Comparison of ENCODE assay signal across 8 mouse cellular contexts in the genomic region with DNA sequence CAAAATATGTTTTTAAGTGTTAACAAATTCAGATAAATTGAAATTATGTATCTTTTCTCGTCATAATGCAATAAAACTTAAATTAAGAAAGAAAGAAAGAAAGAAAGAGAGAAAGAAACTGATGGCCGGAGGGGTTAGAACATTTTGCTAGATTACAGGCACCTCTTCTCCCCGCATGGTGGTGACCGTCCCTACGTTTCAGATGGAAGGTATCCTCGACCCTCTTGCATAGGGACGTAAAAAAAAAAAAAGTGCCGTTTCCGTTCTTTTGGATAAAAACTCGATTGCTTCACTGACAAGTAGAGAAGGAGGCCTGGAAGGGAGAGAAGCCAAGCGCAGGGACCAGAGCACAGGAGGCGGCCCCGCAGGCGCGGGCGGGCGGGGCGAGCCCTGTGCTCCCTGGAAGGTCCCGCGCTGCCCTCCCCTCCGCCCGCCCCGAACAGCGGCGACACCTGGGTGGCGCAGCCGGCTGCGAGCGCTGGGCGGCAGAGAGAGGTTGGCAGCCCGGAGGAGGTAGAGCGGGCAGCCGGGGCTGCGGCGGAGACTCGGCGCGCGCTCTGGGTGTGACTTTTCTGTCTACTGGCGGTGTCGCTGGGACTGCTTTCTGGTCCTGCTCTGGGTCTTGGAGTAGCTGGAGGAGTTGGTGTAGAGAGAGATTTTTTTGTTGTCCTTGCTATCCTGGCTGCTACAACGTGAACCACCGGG. TPM values are rescaled to one million over a fixed set of nuclear protein-coding genes. Genes with fewer than 3 reads are reported as not detected.
DNase-seq lines count a peak whose midpoint lies in the region; ATAC-seq and TF ChIP-seq lines count a peak whose summit lies in the region.

Gene Sytl2, plus strand, starts transcription at position 311 of the 705 bp plus-strand sequence.

- peak in 1 of 2 experiments; percentile 35; a peak in 2 of 4 replicates for TF ChIP-seq CTCF in CH12.LX (conservative IDR thresholded peaks at IDR 0.05 in 1 of 2, IDR thresholded peaks at IDR 0.05 in 1 of 2; ENCODE audit: low read depth in 2 of 2, low read length in 2 of 2)
- no peak; the same call in 1 of the 2 replicates for TF ChIP-seq CTCF in brain, embryonic 14.5 days (IDR thresholded peaks at IDR 0.05; ENCODE audit: borderline replicate concordance, extremely low read depth, insufficient read depth, insufficient read length)

- TF ChIP-seq RAD21 in CH12.LX (IDR thresholded peaks at IDR 0.05; ENCODE audit: low read depth, low read length): peak; percentile 27

- H3K9ac ChIP-seq in CH12.LX (ENCODE audit: insufficient read depth, low read depth): peak within 1 kb of the TSS; percentile 23; the same call in 1 of the 2 replicates
- H3K9ac ChIP-seq in forebrain, embryonic 14.5 days (ENCODE audit: low read length): peak within 1 kb of the TSS; percentile 61

- H3K4me2 ChIP-seq in CH12.LX (ENCODE audit: insufficient read depth, low read depth, poor library complexity, severe bottlenecking): peak within 1 kb of the TSS; percentile 93
- peak within 1 kb of the TSS; percentile 95 for H3K4me2 ChIP-seq in forebrain, embryonic 14.5 days (ENCODE audit: low read length)

- no peak within 1 kb of the TSS for H3K27ac ChIP-seq in CH12.LX (ENCODE audit: insufficient read depth, low read depth)
- H3K27ac ChIP-seq in forebrain, embryonic 14.5 days (ENCODE audit: low read depth, low read length): no peak within 1 kb of the TSS

- dilution Hi-C loops in CH12.LX (cut with MboI; ENCODE audit: extremely low pct_ligation_motif_present, extremely low pct_unique_long_range_greater_than_20kb, low sequenced_read_pairs): no loop called here

- no peak for DNase-seq in CH12.LX (ENCODE audit: extremely low read depth)
- peak; percentile 67 for DNase-seq in brain, embryonic 14.5 days (ENCODE audit: low read depth)
- DNase-seq in forebrain, embryonic 14.5 days (ENCODE audit: low spot score): peak; percentile 57
- peak; percentile 64 for DNase-seq in heart, postnatal 4 days
- peak; percentile 8 to 32 for DNase-seq in layer of hippocampus, postnatal 10 days (ENCODE audit: low spot score in 2 of 2)
- peak; percentile 71 for DNase-seq in lung, postnatal 10 days
- peak; percentile 18 for DNase-seq in ovary, postnatal 14 days (ENCODE audit: low spot score)
- DNase-seq in thymus, postnatal 25 days: peak; percentile 82

- no peaks in the 10 kb centered on the region for H3K79me2 ChIP-seq in CH12.LX (replicated peaks; ENCODE audit: control insufficient read depth, extremely low read depth, insufficient read depth, poor library complexity, severe bottlenecking)

- H3K9me3 ChIP-seq in CH12.LX (replicated peaks; ENCODE audit: low read length): peaks cover 2% of the 10 kb centered on the region
- H3K9me3 ChIP-seq in forebrain, embryonic 14.5 days (replicated peaks; ENCODE audit: control insufficient read depth, low read length): no peaks in the 10 kb centered on the region

- peak within 1 kb of the TSS in 1 of 3 experiments; percentile 51 for H3K4me3 ChIP-seq in CH12.LX (replicated peaks in 1 of 3; ENCODE audit: low read depth in 2 of 3, low read length in 2 of 3, poor library complexity in 1 of 3)
- H3K4me3 ChIP-seq in forebrain, embryonic 14.5 days (ENCODE audit: low read depth, low read length): peak within 1 kb of the TSS; percentile 55

- H3K4me1 ChIP-seq in CH12.LX (ENCODE audit: control insufficient read depth in 1 of 2, insufficient read depth in 2 of 2): peaks cover 2 to 15% of the 10 kb centered on the region in 2 experiments; a peak in 3 of 4 replicates
- 0 out of 2 replicates have a peak, but pooled peaks cover 2% of the 10 kb centered on the region for H3K4me1 ChIP-seq in forebrain, embryonic 14.5 days (ENCODE audit: control insufficient read depth, insufficient read depth, low read length)

- in situ Hi-C loops in CH12.LX (cut with MboI; ENCODE audit: low pct_ligation_motif_present, low pct_unique_long_range_greater_than_20kb, low sequenced_read_pairs): no loop called here

- 2% methylated on average over 43 of the region's 43 CpGs for WGBS in forebrain, embryonic 14.5 days

- no peaks in the 10 kb centered on the region for H3K36me3 ChIP-seq in CH12.LX (replicated peaks in 1 of 2; ENCODE audit: control insufficient read depth in 1 of 2, insufficient read depth in 1 of 2, low read length in 1 of 2)
- no peaks in the 10 kb centered on the region for H3K36me3 ChIP-seq in forebrain, embryonic 14.5 days (ENCODE audit: control insufficient read depth, insufficient read depth, low read length)

- no peak for TF ChIP-seq EP300 in CH12.LX (IDR thresholded peaks at IDR 0.05; ENCODE audit: low read length)

- TF ChIP-seq POLR2A in CH12.LX (IDR thresholded peaks at IDR 0.05; ENCODE audit: low read depth, low read length): no peak
- TF ChIP-seq POLR2A in brain, embryonic 14.5 days (IDR thresholded peaks at IDR 0.05; ENCODE audit: borderline replicate concordance, extremely low read depth, insufficient read depth, insufficient read length, poor library complexity, severe bottlenecking): no peak

- ATAC-seq in forebrain, embryonic 14.5 days: peak; percentile 87

- no peaks in the 10 kb centered on the region for H3K27me3 ChIP-seq in CH12.LX (replicated peaks)
- H3K27me3 ChIP-seq in forebrain, embryonic 14.5 days (replicated peaks; ENCODE audit: control insufficient read depth, insufficient read depth, low read length): peaks cover 14% of the 10 kb centered on the region; the same call in 1 of the 2 replicates

TF ChIP-seq in CH12.LX, 34 proteins besides CTCF, POLR2A, EP300 and RAD21:
- peak; percentile 98 for TF ChIP-seq UBTF (IDR thresholded peaks at IDR 0.05; ENCODE audit: low read depth, low read length)
- no peak for TF ChIP-seq ZMIZ1 (IDR thresholded peaks at IDR 0.05; ENCODE audit: low read depth, low read length)
- 0 out of 2 replicates have a peak, but pooled peaks have one; percentile 33 for TF ChIP-seq NRF1 (IDR thresholded peaks at IDR 0.05; ENCODE audit: low read depth, low read length)
- no peak for TF ChIP-seq RCOR1 (conservative IDR thresholded peaks at IDR 0.05; ENCODE audit: low read depth, low read length)
- TF ChIP-seq TCF12 (IDR thresholded peaks at IDR 0.05; ENCODE audit: low read depth, low read length): 0 out of 2 replicates have a peak, but pooled peaks have one; percentile 23
- peak; percentile 78 for TF ChIP-seq ZNF384 (IDR thresholded peaks at IDR 0.05; ENCODE audit: low read depth, low read length)
TF ChIP-seq in CH12.LX: peak in this region for 4.

RNA-seq across cellular contexts. Expression of gene Sytl2, which starts in this region (rescaled TPM):
- total RNA-seq in CH12.LX (2012; rRNA removed): 0.29 and 0.85 TPM in 2 replicates
- not detected in 2 replicates for total RNA-seq in CH12.LX (2014; rRNA removed)
- polyA plus RNA-seq in CH12.LX (2012; ENCODE audit: insufficient read length, low read depth): not detected in 2 replicates
- polyA plus RNA-seq in brain, embryonic 14.5 days (2012; rRNA removed): 4.0 and 5.9 TPM in 2 replicates
- polyA plus RNA-seq in forebrain, embryonic 14.5 days (2014; fragmentation: Nextera tagmentation; extraction: Ambion mirVana): 1.2 and 1.5 TPM in 2 replicates
- 10 to 100 TPM; 15.5 to 15.9 TPM for total RNA-seq in heart, postnatal 4 days (2021)
- 10 to 100 TPM; 26.9 to 32.3 TPM for total RNA-seq in layer of hippocampus, postnatal 10 days (2021)

Comparison
In these comparisons a context has a peak if more than half of its experiments do, and no peak if none do; other contexts are left out.
1. RNA of gene Sytl2 (total RNA-seq): 26.9 to 32.3 TPM in layer of hippocampus, postnatal 10 days and 15.5 to 15.9 TPM in heart, postnatal 4 days; 0.29 to 0.85 TPM in CH12.LX; every median in the first group is over 4 times any median in the second.